Mouse (Mus musculus): ENCODE results near the gene Svep1. TPM values are rescaled to one million over a fixed set of nuclear protein-coding genes. Genes with fewer than 3 reads are reported as not detected.
A peak's percentile ranks its signal among the peaks of the same experiment; 100 is the strongest.

Gene Svep1
- total RNA-seq, 2 experiments from 2014 or later = 0.67 to 0.88 TPM

- no peak for DNase-seq
Observed at GRCm38 (mm10) chr4:58169918-58170317, 36.7 kb downstream of the Svep1 start.

DNA sequence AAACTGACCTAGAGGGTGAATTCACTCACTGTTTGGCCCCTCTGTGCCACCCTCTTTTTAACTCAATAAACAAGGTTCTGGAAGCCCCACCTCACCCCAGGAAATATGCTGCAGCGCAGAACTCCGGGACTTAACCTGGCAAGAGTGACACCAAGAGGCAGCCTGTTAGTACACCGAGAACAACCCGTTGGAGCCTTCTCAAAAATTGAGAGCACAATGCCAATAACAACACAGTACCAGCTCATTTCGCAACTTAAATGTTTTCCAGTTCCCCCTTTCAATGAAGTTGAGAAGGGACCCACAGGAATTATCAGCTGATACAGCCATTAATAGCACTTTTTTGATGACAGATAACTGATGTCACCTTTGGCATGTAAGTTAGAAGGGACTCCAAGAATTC lies 38.3 kb downstream of the Svep1 start:
- no peak for DNase-seq

- DNase-seq = no peak
Observed at GRCm38 (mm10) chr4:58165711-58166110, 40.9 kb downstream of the Svep1 start.

- no peak for DNase-seq
Observed at GRCm38 (mm10) chr4:58161901-58162300, 44.8 kb downstream of the Svep1 start.

DNA sequence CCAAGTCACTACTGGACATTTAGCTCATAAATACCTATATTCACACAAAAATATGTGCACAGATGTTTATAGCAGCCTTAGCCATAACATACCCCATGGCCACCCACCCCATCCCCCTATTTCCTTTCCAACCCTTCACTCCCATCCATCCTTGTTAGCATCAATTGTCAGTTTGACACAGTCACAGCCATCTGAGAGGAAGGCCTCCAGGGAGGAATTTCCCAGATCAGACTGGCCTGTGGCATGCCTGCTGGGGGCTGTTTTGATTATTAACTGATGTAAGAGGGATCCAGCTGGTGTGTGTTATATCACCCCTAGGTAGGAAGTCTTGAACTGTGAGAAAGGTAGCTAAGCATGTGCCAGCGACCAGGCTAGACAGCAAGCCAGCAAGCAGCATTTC lies 47.1 kb downstream of the Svep1 start:
- DNase-seq = no peak

- no peak for DNase-seq
Observed at GRCm38 (mm10) chr4:58150301-58150700, 56.4 kb downstream of the Svep1 start.

GRCm38 (mm10) chr4:58149186-58149585 lies 57.5 kb downstream of the Svep1 start:
- DNase-seq = no peak

DNA sequence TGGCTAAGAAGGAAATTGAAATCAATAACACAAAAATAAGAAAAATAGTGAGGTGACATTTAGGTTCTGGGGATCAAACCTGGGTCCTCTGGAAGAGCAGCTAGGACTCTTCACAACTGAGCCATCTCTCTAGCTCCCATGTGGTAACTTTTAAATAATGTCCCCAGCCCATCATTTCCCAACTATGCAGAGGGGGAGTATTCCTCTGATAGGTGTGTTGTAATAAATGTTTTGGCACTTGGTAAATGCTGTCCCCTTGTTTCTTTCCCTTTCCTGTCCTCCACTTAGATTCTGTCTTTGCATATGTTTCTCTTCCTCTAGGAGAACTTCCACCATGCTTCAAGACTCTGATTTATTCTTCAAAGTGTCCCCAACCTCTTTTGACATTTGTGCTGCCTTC lies 58.1 kb downstream of the Svep1 start:
- no peak for DNase-seq

GRCm38 (mm10) chr4:58146676-58147075 lies 60.0 kb downstream of the Svep1 start:
- no peak for DNase-seq

DNA sequence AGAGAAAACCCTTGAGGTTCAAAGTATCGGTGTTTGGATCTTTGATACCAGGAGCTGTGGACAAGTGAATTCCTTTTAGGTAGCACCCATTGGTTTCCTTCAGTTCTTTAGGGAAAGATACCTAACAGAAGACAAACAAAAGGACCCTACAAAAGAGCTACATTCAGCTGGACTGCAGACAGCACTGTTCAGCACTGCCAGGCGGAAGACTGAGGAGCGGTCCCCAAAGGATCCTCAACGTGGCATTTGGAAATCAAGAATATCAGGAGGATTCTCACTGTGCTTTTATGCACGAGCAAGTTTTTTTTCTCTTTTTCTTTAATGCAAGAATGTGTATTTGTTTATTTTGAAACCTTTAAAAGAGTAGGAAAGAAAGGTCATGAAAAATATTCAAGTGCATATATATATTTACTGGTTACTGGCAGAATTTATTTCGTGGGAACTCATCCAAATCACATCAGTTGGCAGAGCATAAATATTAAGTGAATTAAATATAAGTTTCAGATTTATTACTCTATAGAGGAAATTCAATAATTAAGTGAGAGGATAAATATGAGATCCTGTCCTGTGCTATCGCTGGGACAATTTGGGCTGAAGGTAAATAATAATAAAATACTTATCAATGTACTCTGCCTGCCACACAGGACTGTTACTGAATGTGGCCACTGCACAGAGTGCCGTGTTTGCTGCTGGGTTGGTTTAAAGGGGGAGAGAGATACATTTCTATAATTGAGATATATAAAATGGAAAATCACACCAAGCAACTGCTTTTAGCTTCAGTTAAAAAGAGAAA lies 66.7 kb downstream of the Svep1 start:
- no peak for DNase-seq

DNA sequence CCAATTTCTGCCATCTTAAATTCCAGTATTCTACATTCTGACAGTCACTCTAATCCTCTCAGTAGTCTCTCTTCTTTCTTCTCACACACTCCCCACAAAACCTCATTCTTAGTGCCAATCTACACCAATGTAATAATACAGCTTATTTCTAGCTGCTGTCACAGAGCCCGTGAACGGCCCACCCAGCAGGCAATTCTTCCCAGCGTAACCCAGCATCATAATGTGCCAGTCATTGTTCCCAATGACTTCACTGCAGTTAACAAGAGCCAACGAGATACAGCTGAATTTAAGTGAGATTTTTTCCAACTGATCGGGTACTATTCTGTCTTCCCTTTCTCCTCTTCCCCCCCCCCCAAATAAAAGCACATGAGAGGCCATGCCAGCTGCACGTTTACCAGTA lies 67.4 kb downstream of the Svep1 start:
- no peak for DNase-seq

GRCm38 (mm10) chr4:58133610-58134309 lies 72.9 kb downstream of the Svep1 start:
- no peak for DNase-seq

DNA sequence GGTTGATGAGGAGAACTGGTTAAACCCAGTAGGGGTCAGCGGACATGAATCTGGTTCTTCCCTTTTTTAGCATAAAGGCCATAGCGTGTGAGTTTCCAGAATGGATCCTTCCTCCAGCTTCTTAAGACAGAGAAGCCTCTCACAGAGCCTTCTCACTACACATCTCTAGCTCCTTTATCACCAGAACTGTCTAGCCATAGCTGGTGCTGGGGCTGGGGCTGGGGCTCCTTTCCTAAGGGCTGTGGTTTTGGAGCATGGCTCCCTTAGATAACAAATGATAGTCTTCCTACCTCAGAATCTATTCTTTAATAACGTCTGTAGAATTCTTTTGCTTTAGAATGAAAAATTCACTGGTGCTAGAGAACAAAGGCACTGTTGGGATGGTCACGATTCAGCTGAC lies 76.8 kb downstream of the Svep1 start:
- no peak for DNase-seq

- no peak for DNase-seq
Observed at GRCm38 (mm10) chr4:58127024-58127423, 79.6 kb downstream of the Svep1 start.

DNA sequence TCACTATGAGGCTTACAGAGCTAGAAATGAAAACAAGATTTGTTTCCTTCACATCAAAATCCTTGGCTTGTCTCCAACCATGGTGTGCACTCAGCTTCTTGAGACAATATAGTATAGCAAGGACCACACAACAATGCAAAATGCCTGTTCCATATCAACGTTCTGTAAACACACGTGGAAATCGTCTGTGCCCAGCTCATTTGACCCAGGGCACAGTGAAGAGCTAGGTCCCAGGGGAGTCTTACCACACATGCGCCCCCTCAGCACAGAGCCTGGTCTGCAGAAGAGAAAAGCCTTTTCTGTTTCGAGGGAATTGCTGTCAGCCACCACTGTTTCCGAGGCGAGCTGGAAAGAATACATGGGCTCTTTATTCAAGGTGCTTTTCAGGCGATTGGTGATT lies 91.2 kb downstream of the Svep1 start:
- DNase-seq = no peak

GRCm38 (mm10) chr4:58111008-58111407 lies 95.7 kb downstream of the Svep1 start:
- DNase-seq = no peak

GRCm38 (mm10) chr4:58109793-58110192 lies 96.9 kb downstream of the Svep1 start:
- no peak for DNase-seq

DNA sequence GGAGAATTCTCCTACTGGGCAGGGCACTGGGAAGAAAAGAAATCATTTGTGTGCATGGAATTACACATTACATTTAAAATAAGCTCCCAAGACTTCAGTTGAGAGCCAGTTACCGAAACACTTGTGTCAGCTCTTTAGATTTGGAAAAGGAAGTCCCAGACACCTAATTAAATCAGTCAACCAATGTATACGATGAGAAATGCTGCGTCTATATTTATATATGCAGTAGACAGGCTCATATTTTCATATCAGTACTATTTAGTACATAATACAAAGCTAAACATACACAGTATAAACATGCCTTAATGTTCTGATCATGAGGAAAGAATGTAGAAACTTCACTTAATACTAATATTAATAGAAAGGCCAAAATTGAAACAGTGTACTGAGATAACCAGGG lies 98.3 kb downstream of the Svep1 start:
- DNase-seq = no peak

- no peak for DNase-seq
Observed at GRCm38 (mm10) chr4:58097732-58098131, 108.9 kb downstream of the Svep1 start.

GRCm38 (mm10) chr4:58086738-58087137 lies 119.9 kb downstream of the Svep1 start:
- no peak for DNase-seq

GRCm38 (mm10) chr4:58086151-58086550 lies 120.5 kb downstream of the Svep1 start:
- no peak for DNase-seq

DNA sequence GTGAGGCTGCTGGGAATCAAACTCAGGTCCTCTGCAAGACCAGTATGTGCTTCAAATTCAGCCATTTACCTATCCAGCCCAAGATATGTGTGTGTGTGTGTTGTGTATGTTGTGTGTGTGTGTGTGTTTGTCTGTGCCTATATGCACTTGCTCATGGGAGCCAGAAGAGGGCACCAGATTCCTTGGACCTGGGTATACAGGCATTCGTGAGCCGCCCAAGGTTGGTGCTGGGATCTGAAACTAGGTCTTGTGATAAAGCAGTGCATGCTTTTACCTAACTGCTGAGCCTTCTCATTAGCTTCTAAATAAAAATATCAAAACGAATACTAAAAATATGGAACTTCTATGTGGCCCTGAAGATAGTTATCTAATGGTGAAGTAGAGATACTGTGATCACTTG lies 121.3 kb downstream of the Svep1 start:
- DNase-seq = no peak

DNA sequence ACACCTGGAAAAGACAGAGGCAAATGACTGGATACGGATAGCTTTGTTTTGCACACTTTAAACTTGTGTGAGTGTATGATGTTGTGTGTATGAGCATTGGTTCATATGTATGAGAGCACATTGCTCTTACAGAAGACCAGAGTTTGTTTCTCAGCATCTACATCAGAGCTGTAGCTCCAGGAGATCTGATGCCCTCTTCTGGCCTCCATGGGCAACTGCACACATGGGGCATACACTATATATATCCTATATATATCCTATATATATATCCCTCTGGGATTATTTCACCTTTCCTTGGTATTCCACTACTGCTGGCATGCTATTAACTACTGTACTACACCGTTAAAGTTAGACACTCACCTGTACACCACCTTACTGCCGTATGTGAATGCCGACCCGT lies 122.5 kb downstream of the Svep1 start:
- DNase-seq = no peak

GRCm38 (mm10) chr4:58082588-58082987 lies 124.1 kb downstream of the Svep1 start:
- peak; percentile 56 to 62 for DNase-seq

Data from layer of hippocampus, postnatal 36 days (tissue).